Mouse (Mus musculus): ENCODE measurements around the gene Saxo2. TPM values are rescaled to one million over a fixed set of nuclear protein-coding genes. Genes with fewer than 3 reads are reported as not detected.

Gene Saxo2
- polyA plus RNA-seq (2015; fragmentation: Nextera tagmentation; extraction: Ambion mirVana) = 5.5 and 6.8 TPM in 2 replicates

DNA sequence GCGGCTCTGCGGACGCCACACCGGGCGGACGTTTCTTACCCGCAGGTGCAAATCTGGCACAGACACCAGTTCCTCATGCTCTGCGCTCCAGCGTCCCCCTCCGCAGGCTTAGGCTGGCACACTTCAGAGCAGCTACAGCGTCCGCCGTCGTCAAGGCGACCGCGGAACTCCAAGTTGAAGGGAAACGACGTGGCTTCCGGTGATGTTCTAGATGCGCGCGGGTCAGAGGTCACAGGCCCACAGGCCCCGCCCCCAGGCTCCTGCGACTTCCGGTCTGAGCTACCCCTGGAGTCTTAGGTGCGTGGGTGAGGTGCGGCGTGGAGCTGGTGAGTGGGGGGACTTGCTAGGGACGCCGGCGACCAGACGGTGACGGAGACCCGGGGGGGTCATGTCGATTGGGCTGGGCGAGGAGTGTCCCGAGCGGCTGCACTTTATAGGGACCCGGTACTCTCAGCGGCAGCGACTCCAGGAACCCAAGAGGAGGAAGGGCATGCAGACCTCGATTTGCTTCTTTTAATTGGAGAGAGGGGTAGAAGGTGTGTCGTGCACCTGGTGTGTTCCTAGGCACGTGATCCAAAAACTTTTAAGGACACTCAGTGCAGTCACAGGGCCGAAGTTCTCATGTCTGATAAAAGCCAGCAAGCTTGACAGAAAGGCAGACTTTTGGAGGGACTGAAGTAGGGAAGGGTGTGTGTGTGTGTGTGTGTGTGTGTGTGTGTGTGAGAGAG, at the start of gene Saxo2, which contains the start of gene Efl1:
Gene Saxo2 (minus strand): TSS at position 176 of the 728 bp plus-strand sequence.
Gene Efl1 (plus strand): TSS at position 262 of the 728 bp plus-strand sequence.
- Histone ChIP-seq H3K9ac (peak within 1 kb of the TSS; percentile 55), H3K9me3 (no peaks in the 10 kb centered on the region)

DNA sequence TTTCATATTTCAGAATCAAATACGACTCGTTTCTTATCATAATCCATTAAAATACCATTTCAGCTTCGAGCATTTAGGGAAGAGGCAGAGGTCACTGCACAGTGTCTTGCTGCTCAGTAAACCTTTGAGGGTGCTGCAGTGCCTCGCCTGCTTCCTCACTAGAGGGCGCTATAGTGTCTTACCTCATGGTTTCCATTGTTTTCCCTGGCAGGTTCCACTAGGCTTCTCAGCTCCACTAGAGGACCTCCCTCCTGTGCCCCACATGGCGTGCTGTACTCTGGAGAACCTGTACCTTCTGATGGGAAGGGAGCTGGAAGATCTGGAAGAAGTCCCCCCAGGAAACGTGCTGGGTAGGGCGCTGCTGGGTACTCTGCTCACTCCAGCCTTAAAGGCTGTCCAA, 49.3 kb upstream of the Saxo2 start:
- H3K27me3 ChIP-seq = no peaks in the 10 kb centered on the region
- no peaks in the 10 kb centered on the region for H3K4me1 ChIP-seq
- ATAC-seq (ENCODE audit: insufficient number of reproducible peaks, low FRiP score, low TSS enrichment, low read depth) = no peak
- no peak overlapping the region for H3K9ac ChIP-seq
- no peak overlapping the region for H3K4me2 ChIP-seq
- H3K36me3 ChIP-seq = peaks cover 46% of the 10 kb centered on the region
- H3K27ac ChIP-seq = no peak overlapping the region
- no peak overlapping the region for H3K4me3 ChIP-seq
- 78% methylated on average over 8 of the region's 8 CpGs for WGBS
- no peaks in the 10 kb centered on the region for H3K9me3 ChIP-seq

More for the DNA sequence above, at the start of gene Saxo2, which contains the start of gene Efl1:
- Histone ChIP-seq H3K27ac (peak within 1 kb of the TSS; percentile 54), H3K4me2 (peak within 1 kb of the TSS; percentile 63), H3K27me3 (no peaks in the 10 kb centered on the region), H3K36me3 (peaks cover 7% of the 10 kb centered on the region; the same call in 1 of the 2 replicates), H3K4me1 (peaks cover 10% of the 10 kb centered on the region), H3K4me3 (peak within 1 kb of the TSS; percentile 55)
- WGBS = under 1% methylated on average over 46 of the region's 46 CpGs
- ATAC-seq (ENCODE audit: insufficient number of reproducible peaks, low FRiP score, low TSS enrichment, low read depth) = peak; percentile 90

DNA sequence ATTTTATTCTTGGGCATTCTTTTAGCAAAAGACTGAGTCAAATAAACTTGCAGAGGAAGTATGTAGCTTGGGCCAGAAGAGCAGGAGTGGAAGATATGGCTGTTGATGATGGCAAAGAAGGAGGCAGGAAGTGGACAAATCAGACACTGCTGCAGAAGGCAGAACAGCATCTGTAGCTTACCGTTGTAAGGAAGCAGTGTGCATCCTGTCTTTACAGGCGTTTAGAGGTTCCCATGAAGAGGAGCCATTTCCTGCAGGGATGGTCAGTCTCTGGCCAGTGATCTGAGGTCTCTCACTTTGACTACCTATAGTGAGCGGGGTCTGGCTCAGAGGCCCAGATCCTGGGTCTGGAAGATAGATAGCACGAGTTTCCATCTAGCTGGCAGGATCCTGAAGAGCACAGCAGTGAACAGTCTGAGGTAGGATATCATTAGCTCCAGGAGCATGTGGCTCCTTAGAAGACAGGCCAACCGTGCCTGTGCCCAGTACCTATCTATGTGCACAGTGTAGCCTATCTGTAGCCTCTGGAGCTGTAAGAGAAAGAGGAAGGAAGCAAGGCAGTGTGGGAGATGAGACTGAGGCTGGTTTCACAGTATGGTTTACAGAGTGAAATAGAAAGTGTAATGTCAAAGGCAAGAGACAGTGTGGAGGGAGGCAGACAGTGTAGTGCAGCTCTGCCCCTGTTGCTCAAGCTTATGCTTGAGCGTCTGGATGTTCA, 42.9 kb upstream of the Saxo2 start:
- 81% methylated on average over 6 of the region's 6 CpGs for WGBS
- ATAC-seq (ENCODE audit: insufficient number of reproducible peaks, low FRiP score, low TSS enrichment, low read depth) = no peak

DNA sequence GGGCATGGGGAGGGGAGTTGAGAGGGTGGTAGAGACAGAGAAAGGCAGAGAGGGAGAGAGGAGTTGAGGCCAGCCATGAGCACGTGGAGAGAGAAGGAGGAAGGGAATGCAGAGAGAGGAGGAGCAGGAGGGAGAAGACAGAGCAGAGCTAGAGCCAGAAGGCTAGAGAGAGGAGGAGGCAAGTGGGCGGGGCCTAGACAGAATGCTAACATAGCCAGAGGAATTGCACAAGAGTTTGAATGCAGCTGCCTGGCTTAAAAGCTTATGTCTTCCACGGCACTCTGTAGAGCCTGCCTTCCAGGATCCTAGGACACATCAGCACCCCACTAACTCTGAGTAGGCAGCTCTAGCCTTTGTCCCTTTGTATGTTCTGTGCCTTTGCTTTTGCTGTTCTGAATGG, 40.4 kb upstream of the Saxo2 start:
- Histone ChIP-seq H3K27me3 (no peaks in the 10 kb centered on the region), H3K9ac (no peak overlapping the region), H3K4me3 (no peak overlapping the region), H3K9me3 (no peaks in the 10 kb centered on the region), H3K4me1 (no peaks in the 10 kb centered on the region), H3K36me3 (peaks cover 47% of the 10 kb centered on the region), H3K27ac (no peak overlapping the region), H3K4me2 (no peak overlapping the region)
- 40% methylated on average over 3 of the region's 3 CpGs for WGBS
- ATAC-seq (ENCODE audit: insufficient number of reproducible peaks, low FRiP score, low TSS enrichment, low read depth) = no peak

More for the DNA sequence above, 42.9 kb upstream of the Saxo2 start:
- Histone ChIP-seq H3K4me2 (no peak overlapping the region), H3K4me3 (no peak overlapping the region), H3K27me3 (no peaks in the 10 kb centered on the region), H3K4me1 (no peaks in the 10 kb centered on the region), H3K27ac (no peak overlapping the region), H3K9ac (no peak overlapping the region), H3K9me3 (no peaks in the 10 kb centered on the region), H3K36me3 (peaks cover 50% of the 10 kb centered on the region)

DNA sequence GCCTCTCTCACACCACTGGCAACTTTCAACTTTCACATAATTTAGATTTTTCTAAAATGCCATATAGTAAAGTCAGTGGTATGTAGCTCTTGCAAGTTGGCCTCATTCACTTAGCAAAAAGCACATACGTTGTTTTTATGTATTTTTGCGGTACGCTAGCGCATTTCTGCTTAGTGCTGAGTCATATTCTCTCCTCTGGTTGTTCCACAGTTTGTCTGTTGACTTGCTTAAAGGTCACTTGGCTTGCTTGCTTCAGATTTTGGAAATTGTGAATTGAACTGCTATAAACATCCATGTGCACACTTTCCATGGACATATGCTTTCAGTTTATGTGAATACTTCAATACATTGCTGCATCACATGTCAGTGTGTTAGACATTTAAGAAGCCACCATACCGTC, 31.6 kb upstream of the Saxo2 start:
- Histone ChIP-seq H3K27ac (no peak overlapping the region), H3K9me3 (no peaks in the 10 kb centered on the region), H3K4me3 (no peak overlapping the region), H3K4me2 (no peak overlapping the region), H3K36me3 (peaks cover 42% of the 10 kb centered on the region), H3K4me1 (no peaks in the 10 kb centered on the region), H3K9ac (no peak overlapping the region), H3K27me3 (no peaks in the 10 kb centered on the region)
- 80% methylated on average over 5 of the region's 5 CpGs for WGBS
- ATAC-seq (ENCODE audit: insufficient number of reproducible peaks, low FRiP score, low TSS enrichment, low read depth) = no peak

DNA sequence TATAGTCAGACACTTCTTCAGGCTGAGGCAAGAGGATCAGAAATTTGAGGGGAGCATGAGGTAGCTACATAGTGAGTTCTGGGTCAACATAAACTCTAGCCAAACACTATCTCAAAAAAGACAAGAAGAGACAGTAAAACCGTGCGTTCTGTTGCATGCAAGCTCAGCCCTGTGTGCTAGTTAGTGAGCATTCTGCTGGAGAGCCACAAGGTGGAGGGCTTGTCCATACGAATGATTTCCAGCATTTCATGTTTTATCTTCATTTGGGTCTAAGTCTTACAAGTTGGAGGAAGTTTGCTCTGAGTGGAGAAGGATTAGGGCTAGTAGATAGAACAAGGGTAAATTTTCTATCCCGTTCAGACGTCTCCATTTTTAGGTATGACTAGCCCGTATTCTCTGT, 28.5 kb upstream of the Saxo2 start:
- H3K36me3 ChIP-seq = peaks cover 38% of the 10 kb centered on the region
- no peaks in the 10 kb centered on the region for H3K9me3 ChIP-seq
- no peak for ATAC-seq (ENCODE audit: insufficient number of reproducible peaks, low FRiP score, low TSS enrichment, low read depth)
- H3K4me1 ChIP-seq = no peaks in the 10 kb centered on the region
- H3K27ac ChIP-seq = no peak overlapping the region
- H3K4me3 ChIP-seq = no peak overlapping the region
- no peak overlapping the region for H3K9ac ChIP-seq
- 77% methylated on average over 6 of the region's 6 CpGs for WGBS
- no peak overlapping the region for H3K4me2 ChIP-seq
- H3K27me3 ChIP-seq = no peaks in the 10 kb centered on the region

DNA sequence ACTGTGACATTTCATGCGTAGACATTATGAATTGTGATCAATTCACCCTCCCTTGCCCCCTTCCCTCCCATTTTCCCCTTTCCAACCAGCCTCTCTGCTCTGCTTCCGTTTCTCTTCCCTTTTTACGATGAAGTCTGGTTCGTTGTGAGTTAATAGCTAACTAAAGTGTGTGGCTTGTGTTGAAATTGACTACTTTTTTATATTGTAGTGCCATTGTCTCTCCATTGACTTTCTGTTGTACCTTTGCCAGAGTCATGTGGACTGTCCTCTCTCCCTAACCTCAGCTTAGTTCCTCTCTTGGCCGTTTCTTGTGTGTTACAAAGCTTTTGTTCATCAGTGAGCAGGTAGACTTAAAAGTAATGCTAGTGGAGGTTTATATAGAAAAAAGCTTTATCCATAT, 27.7 kb upstream of the Saxo2 start:
- H3K4me2 ChIP-seq = no peak overlapping the region
- H3K36me3 ChIP-seq = peaks cover 36% of the 10 kb centered on the region
- no peaks in the 10 kb centered on the region for H3K9me3 ChIP-seq
- 60% methylated on average over 5 of the region's 5 CpGs for WGBS
- H3K27me3 ChIP-seq = no peaks in the 10 kb centered on the region
- H3K27ac ChIP-seq = no peak overlapping the region
- no peak overlapping the region for H3K4me3 ChIP-seq
- no peaks in the 10 kb centered on the region for H3K4me1 ChIP-seq
- H3K9ac ChIP-seq = no peak overlapping the region
- no peak for ATAC-seq (ENCODE audit: insufficient number of reproducible peaks, low FRiP score, low TSS enrichment, low read depth)

DNA sequence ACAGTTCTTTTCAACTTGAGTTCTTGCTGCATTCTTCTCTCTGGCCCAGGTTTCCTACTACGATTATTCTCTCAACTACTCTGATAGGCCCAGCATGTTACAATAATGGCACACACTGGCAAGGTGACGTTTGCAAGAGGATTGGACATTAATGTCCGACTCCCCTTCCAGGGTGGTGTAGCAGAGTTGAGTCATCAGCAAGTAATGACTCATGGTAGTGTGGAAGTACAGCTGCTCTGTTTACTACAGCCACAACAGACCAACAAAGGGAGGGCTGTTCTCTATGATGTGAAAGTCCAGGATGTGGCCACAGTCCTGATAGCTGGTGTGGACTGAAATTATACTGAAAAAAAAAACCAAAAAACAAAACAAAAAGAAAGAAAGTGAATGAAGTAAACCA, 16.3 kb upstream of the Saxo2 start:
- H3K27ac ChIP-seq = no peak overlapping the region
- ATAC-seq (ENCODE audit: insufficient number of reproducible peaks, low FRiP score, low TSS enrichment, low read depth) = no peak
- no peaks in the 10 kb centered on the region for H3K9me3 ChIP-seq
- no peaks in the 10 kb centered on the region for H3K4me1 ChIP-seq
- 82% methylated on average over 3 of the region's 3 CpGs for WGBS
- H3K27me3 ChIP-seq = no peaks in the 10 kb centered on the region
- no peak overlapping the region for H3K9ac ChIP-seq
- peaks cover 32% of the 10 kb centered on the region for H3K36me3 ChIP-seq
- no peak overlapping the region for H3K4me2 ChIP-seq
- H3K4me3 ChIP-seq = no peak overlapping the region

DNA sequence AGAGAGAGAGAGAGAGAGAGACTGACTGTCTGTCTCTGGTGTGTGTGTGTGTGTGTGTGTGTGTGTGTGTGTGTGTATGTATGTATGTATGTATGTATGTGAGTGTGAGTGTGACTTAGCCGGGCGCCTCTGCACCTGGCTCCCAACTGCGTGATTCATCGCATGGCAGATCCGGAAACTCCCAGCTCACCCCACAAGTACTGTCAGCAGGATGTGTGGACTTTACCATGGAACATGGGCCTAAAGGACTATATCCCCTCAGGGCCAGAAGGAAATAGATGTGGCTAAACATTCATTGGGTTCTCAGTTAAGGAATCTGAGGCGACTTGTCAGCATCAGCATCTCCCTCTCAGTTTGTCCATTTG, 735 bp upstream of the Saxo2 start:
- Histone ChIP-seq H3K4me1 (peaks cover 10% of the 10 kb centered on the region), H3K4me3 (peak overlapping the region; percentile 55), H3K9me3 (no peaks in the 10 kb centered on the region), H3K9ac (peak overlapping the region; percentile 55), H3K4me2 (peak overlapping the region; percentile 63), H3K27ac (no peak overlapping the region), H3K36me3 (peaks cover 7% of the 10 kb centered on the region; the same call in 1 of the 2 replicates), H3K27me3 (no peaks in the 10 kb centered on the region)
- no peak for ATAC-seq (ENCODE audit: insufficient number of reproducible peaks, low FRiP score, low TSS enrichment, low read depth)
- WGBS = 26% methylated on average over 6 of the region's 6 CpGs

DNA sequence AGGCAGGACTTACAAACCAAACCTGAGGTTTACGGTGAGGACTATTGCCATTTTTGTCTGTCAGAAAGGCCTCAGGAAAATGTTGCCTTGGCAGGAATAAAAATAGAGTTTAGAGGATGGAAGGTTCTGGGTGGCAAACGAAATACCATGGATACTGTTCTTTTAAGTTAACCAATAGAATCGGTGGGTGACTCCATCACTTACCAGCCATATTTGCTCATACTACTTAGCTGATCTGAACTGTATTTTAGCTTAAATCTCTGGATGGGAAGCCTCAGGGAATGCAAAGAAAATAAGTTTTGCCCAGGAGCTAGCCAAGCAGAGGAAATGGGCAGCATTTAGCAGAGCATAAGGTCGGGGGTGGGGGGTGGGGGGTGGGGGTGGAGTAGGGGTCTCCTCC, 419 bp downstream of the Saxo2 start:
- Histone ChIP-seq H3K27ac (no peak overlapping the region), H3K9me3 (no peaks in the 10 kb centered on the region), H3K36me3 (peaks cover 4% of the 10 kb centered on the region; the same call in 1 of the 2 replicates), H3K4me3 (peak overlapping the region; percentile 55), H3K9ac (peak overlapping the region; percentile 55; the same call in 1 of the 2 replicates), H3K4me1 (peaks cover 10% of the 10 kb centered on the region), H3K4me2 (peak overlapping the region; percentile 63), H3K27me3 (no peaks in the 10 kb centered on the region)
- no peak; the same call in 1 of the 2 replicates for ATAC-seq (ENCODE audit: insufficient number of reproducible peaks, low FRiP score, low TSS enrichment, low read depth)
- WGBS = 29% methylated on average over 4 of the region's 4 CpGs

DNA sequence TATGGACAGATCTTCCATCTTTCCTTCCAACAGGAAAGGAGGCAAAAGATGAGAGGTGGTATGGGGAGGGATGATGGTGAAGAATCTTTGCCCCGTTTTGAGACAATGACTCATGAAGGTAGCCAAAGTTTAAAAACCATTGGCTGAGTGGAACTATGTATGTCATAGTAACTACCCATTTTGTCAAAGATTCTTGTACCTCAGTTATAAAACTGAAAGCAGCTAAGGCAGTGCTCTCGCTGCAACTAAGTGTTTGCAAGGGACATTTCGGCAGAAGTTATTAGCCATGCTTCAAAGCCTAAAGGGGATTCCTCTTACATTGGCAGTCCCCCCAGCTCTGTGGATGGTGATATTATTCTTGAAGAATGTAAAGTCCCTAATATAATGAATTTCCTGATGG, 1.1 kb downstream of the Saxo2 start:
- WGBS = 87% methylated on average over 3 of the region's 3 CpGs
- no peak for ATAC-seq (ENCODE audit: insufficient number of reproducible peaks, low FRiP score, low TSS enrichment, low read depth)

DNA sequence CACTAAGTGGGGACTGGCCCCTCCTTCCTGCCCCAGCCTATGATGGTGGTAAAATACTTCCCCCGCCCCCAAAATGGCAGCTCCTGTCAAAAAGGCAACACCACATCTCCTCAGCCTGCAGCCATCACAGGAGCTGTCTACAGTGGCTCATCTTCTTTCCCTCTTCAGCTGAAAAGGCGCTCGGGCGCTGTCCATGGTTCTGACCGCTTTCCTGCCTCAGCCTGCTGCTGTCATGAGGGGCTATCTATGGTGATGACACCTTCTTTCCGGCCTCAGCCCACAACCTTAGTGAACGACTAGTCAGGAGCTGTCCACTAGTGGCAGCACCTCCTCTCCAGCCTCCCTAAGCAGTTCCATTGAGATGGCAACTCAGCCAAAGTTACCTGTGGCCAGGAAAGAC, 23.0 kb downstream of the Saxo2 start:
- no peak overlapping the region for H3K9ac ChIP-seq
- H3K27me3 ChIP-seq = no peaks in the 10 kb centered on the region
- no peak for ATAC-seq (ENCODE audit: insufficient number of reproducible peaks, low FRiP score, low TSS enrichment, low read depth)
- no peaks in the 10 kb centered on the region for H3K9me3 ChIP-seq
- no peaks in the 10 kb centered on the region for H3K4me1 ChIP-seq
- no peak overlapping the region for H3K4me2 ChIP-seq
- no peaks in the 10 kb centered on the region for H3K36me3 ChIP-seq
- WGBS = 13% methylated on average over 7 of the region's 7 CpGs
- H3K27ac ChIP-seq = no peak overlapping the region
- no peak overlapping the region for H3K4me3 ChIP-seq

More for the DNA sequence above, 1.1 kb downstream of the Saxo2 start:
- Histone ChIP-seq H3K27me3 (no peaks in the 10 kb centered on the region), H3K36me3 (peaks cover 3% of the 10 kb centered on the region; the same call in 1 of the 2 replicates), H3K9me3 (no peaks in the 10 kb centered on the region), H3K4me1 (peaks cover 10% of the 10 kb centered on the region), H3K4me3 (no peak overlapping the region), H3K27ac (no peak overlapping the region), H3K9ac (no peak overlapping the region), H3K4me2 (no peak overlapping the region)

All from limb, embryonic 15.5 days (tissue).